Mouse (Mus musculus) left cerebral cortex, postnatal 4 days (tissue): ENCODE data around the gene Rhot2. TPM values are rescaled to one million over a fixed set of nuclear protein-coding genes. Genes with fewer than 3 reads are reported as not detected.

Source experiments
- DNase-seq: peaks from one replicate; pipeline ENCODE4 v3.0.0-alpha.2; 2022
- intact Hi-C: fragments of 180-260 bp; cut with DNase I; formaldehyde crosslinking; loops from one replicate; pipeline ENCODE4 v1.15.1; 2025
- total RNA-seq, 2 experiments: library from RNA; stranded (reverse); gene quantifications; 2 replicates each; pipeline ENCODE4 v1.2.3; 2021

The Rhot2 gene
- total RNA-seq, 2 experiments from 2014 or later = 58.5 to 65.2 TPM

- intact Hi-C loops = no loop called here
- no peak for DNase-seq
These were observed 14.4 kb downstream of the Rhot2 start for GRCm38 (mm10) chr17:25830200-25830753.

- intact Hi-C loops = no loop called here
- DNase-seq = no peak
These were observed 15.1 kb downstream of the Rhot2 start for GRCm38 (mm10) chr17:25829558-25830017.

- intact Hi-C loops = no loop called here
- DNase-seq = peak; percentile 83
These were observed 15.7 kb downstream of the Rhot2 start, which contains the start of gene Jmjd8 for GRCm38 (mm10) chr17:25828712-25829557. Jmjd8 (plus strand) TSS chr17:25828867.

- intact Hi-C loops = no loop called here
- no peak for DNase-seq
These were observed 16.4 kb downstream of the Rhot2 start for GRCm38 (mm10) chr17:25828223-25828594.

DNA sequence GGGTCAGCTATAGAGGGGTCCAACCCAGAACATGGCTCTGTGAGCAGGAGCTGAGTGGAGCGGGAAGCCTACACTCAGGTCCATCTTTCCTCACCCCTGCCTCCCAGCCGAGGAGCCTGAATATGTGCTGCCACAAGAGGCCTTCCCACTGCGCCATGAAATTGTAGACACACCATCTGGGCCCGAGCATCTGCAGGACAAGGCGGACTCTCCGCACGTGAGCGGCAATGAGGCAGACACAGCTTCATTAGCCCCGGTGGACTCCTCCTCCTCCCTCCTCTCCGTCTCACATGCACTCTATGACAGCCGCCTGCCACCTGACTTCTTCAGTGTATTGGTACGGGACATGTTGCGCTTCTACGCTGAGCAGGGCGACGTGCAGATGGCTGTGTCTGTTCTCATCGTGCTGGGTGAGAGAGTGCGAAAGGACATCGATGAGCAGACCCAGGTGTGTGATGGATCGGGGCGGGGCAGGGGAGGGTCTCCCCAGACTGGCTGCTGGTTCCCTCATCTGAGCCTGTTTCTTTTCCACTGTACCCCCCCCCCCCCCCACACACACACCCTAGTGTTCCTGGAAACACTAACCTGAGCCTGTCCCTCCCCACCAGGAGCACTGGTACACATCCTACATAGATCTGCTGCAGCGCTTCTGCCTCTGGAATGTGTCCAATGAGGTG is 17.0 kb downstream of the Rhot2 start:
- DNase-seq = no peak
- intact Hi-C loops = no loop called here

GRCm38 (mm10) chr17:25827011-25827410 is 17.6 kb downstream of the Rhot2 start:
- intact Hi-C loops = no loop called here
- DNase-seq = no peak

GRCm38 (mm10) chr17:25825984-25826570 is 18.6 kb downstream of the Rhot2 start:
- no peak for DNase-seq
- intact Hi-C loops = no loop called here

GRCm38 (mm10) chr17:25825311-25825710 is 19.3 kb downstream of the Rhot2 start:
- DNase-seq = no peak
- intact Hi-C loops = no loop called here

- no peak for DNase-seq
- intact Hi-C loops = no loop called here
These were observed 20.1 kb downstream of the Rhot2 start for GRCm38 (mm10) chr17:25824362-25825142.

DNA sequence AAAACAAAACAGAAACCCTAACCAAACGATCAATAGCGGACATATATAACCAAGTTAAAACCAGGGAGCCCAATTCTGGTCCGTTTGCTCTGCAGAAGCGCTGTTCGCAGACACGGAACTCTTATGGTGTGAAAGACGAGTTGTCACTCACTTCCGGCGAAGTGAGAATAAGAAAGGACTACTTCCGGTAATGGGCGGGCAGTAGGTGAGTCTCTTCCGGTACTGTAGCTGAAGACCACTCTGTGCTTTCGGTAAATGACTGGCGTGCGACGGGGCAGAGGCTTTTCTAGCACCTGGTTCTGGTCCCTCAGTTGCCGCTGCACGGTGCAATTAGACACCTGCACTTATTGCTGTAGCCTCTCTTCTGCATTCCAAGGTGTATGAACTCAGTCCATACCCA is 21.2 kb downstream of the Rhot2 start, which contains the start of gene Wdr24:
Gene Wdr24, plus strand, starts transcription at position 176 of the 400 bp plus-strand sequence.
- intact Hi-C loops = no loop called here

GRCm38 (mm10) chr17:25818851-25819780 is 25.5 kb downstream of the Rhot2 start:
- intact Hi-C loops = no loop called here
- no peak for DNase-seq

More for the DNA sequence above, 21.2 kb downstream of the Rhot2 start, which contains the start of gene Wdr24:
- peak; percentile 72 for DNase-seq

DNA sequence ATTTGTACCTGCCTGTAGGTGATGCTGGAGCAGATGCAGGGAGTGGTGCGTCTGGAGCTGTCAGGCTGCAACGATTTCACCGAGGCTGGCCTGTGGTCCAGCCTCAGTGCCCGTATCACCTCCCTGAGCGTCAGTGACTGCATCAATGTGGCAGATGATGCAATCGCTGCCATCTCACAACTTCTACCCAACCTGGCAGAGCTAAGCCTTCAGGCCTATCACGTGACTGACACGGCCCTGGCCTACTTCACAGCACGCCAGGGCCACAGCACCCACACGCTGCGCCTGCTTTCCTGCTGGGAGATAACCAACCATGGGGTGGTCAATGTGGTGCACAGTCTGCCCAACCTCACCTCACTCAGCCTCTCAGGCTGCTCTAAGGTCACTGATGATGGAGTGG is 27.0 kb downstream of the Rhot2 start:
- intact Hi-C loops = no loop called here
- no peak for DNase-seq

DNA sequence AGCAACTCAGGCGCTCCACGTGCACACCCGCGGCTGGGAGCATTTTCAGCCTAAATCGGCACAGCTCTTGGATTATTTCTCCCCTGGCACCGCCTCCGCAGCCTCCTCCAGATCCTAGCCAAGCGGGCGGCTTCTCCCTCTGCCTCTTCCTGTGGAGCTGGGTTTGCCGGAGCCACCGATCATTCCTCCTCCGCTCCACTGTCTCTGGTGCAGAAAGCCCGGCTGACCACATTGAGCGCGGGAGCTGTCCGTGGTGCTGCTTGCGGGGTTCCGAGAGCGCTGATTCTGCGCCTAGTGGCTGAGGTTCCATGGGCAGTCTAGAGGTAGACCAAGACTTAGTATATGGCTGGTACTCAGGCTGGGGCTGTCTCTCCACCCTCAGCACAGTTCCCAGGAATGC is 31.2 kb downstream of the Rhot2 start:
- intact Hi-C loops = no loop called here
- peak; percentile 70 for DNase-seq

- intact Hi-C loops = no loop called here
These were observed 33.8 kb downstream of the Rhot2 start for GRCm38 (mm10) chr17:25810890-25811289.

GRCm38 (mm10) chr17:25809606-25810340 is 34.9 kb downstream of the Rhot2 start:
- intact Hi-C loops = no loop called here
- peak; percentile 69 for DNase-seq

More at GRCm38 (mm10) chr17:25810890-25811289, 33.8 kb downstream of the Rhot2 start:
- no peak for DNase-seq

- intact Hi-C loops = no loop called here
These were observed 35.7 kb downstream of the Rhot2 start, which contains the start of gene Fbxl16 for GRCm38 (mm10) chr17:25808789-25809605. Fbxl16 (plus strand) TSS chr17:25809085.

DNA sequence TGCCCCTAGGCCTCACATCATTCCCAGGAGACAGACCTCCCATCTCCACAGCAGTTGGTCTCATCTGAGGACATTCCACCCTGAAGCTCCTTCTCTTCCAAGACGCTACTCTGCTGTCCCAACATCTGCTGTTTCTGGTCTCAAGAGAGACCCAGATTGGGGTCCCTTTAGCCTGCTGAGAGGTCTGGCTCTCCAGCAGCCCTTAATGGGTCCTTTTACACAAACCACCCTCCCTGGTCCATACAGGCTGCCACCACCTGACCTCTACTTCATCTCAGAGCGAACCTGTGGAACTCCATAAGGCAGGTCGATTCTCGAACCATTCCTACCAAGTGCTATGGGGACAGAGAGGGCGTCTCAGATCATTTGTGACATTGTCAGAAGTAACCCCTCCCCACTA is 36.6 kb downstream of the Rhot2 start:
- DNase-seq = no peak
- intact Hi-C loops = no loop called here

More at GRCm38 (mm10) chr17:25808789-25809605, 35.7 kb downstream of the Rhot2 start, which contains the start of gene Fbxl16:
- peak; percentile 92 for DNase-seq
